Mouse (Mus musculus) A20 (cell line): Measurements from ENCODE around the gene Ms4a10.
A peak's percentile ranks its signal among the peaks of the same experiment; 100 is the strongest.

ENCODE experiments used
- DNase-seq: peaks from one replicate; pipeline ENCODE4 v3.0.0-alpha.2; 2011; ENCODE audit warnings: low read depth, low spot score

Gene Ms4a10

GRCm38 (mm10) chr19:10974238-10974865, at the start of gene Ms4a10:
Ms4a10 (minus strand) TSS chr19:10974670.
- no peak for DNase-seq

GRCm38 (mm10) chr19:11022382-11022781, 47.9 kb upstream of the Ms4a10 start:
- no peak for DNase-seq

GRCm38 (mm10) chr19:11017891-11018290, 43.4 kb upstream of the Ms4a10 start, which contains the start of gene Ms4a18:
Ms4a18 (minus strand) TSS chr19:11018031.
- no peak for DNase-seq

GRCm38 (mm10) chr19:11017251-11017650, 42.8 kb upstream of the Ms4a10 start:
- no peak for DNase-seq

GRCm38 (mm10) chr19:11015998-11016397, 41.5 kb upstream of the Ms4a10 start:
- no peak for DNase-seq

- DNase-seq, result no peak
Observed at GRCm38 (mm10) chr19:11015468-11015867, 41.0 kb upstream of the Ms4a10 start.

GRCm38 (mm10) chr19:10993150-10993549, 18.7 kb upstream of the Ms4a10 start, which contains the start of gene Ms4a15:
Ms4a15 (minus strand) TSS chr19:10993250.
- DNase-seq, result no peak

GRCm38 (mm10) chr19:10991911-10992310, 17.4 kb upstream of the Ms4a10 start:
- DNase-seq, result no peak

- no peak for DNase-seq
Observed at GRCm38 (mm10) chr19:10990751-10991150, 16.3 kb upstream of the Ms4a10 start.

- DNase-seq, result no peak
Observed at GRCm38 (mm10) chr19:10988563-10988962, 14.1 kb upstream of the Ms4a10 start.

GRCm38 (mm10) chr19:10985889-10986288, 11.4 kb upstream of the Ms4a10 start:
- no peak for DNase-seq

- DNase-seq, result no peak
Observed at GRCm38 (mm10) chr19:10984551-10984950, 10.1 kb upstream of the Ms4a10 start.

GRCm38 (mm10) chr19:10983146-10983545, 8.7 kb upstream of the Ms4a10 start:
- peak; percentile 39 for DNase-seq

- DNase-seq, result no peak
Observed at GRCm38 (mm10) chr19:10980210-10980609, 5.7 kb upstream of the Ms4a10 start.

- peak; percentile 90 for DNase-seq
Observed at GRCm38 (mm10) chr19:10979184-10980168, 5.0 kb upstream of the Ms4a10 start.

- DNase-seq, result peak; percentile 62
Observed at GRCm38 (mm10) chr19:10976318-10976717, 1.8 kb upstream of the Ms4a10 start.

GRCm38 (mm10) chr19:10975187-10975586, 717 bp upstream of the Ms4a10 start:
- DNase-seq, result no peak

- DNase-seq, result no peak
Observed at GRCm38 (mm10) chr19:10973187-10973586, 1.3 kb downstream of the Ms4a10 start.

- DNase-seq, result no peak
Observed at GRCm38 (mm10) chr19:10972660-10973059, 1.8 kb downstream of the Ms4a10 start.

GRCm38 (mm10) chr19:10970457-10970856, 4.0 kb downstream of the Ms4a10 start:
- DNase-seq, result no peak

- DNase-seq, result no peak
Observed at GRCm38 (mm10) chr19:10968578-10968977, 5.9 kb downstream of the Ms4a10 start.

GRCm38 (mm10) chr19:10965721-10966120, 8.7 kb downstream of the Ms4a10 start:
- DNase-seq, result no peak

- DNase-seq, result no peak
Observed at GRCm38 (mm10) chr19:10959978-10960346, 14.5 kb downstream of the Ms4a10 start.
